ENCODE assay signal across 17 mouse cellular contexts in genomic region chr2:142055576-142055975, GRCm38 (mm10).
DNase-seq lines count a peak whose midpoint lies in the region; ATAC-seq and TF ChIP-seq lines count a peak whose summit lies in the region.
"Had no signal": no experiment of that assay in that cellular context is flagged by ENCODE, and none has a peak within 500 bp of the region (broad histone marks: within the 10 kb centered on the region; RNA-seq: fewer than 3 reads in every experiment).

No protein-coding gene starts in this region.

- H3K27ac ChIP-seq in forebrain, embryonic 15.5 days (replicated peaks), result peak overlapping the region; percentile 42; the same call in 1 of the 2 replicates
- no peak overlapping the region for H3K27ac ChIP-seq in forebrain, embryonic 12.5 days
- no peak overlapping the region for H3K27ac ChIP-seq in forebrain, postnatal 0 days (ENCODE audit: low read depth, low read length)
- no peak overlapping the region for H3K27ac ChIP-seq in forebrain, embryonic 13.5 days
- H3K27ac ChIP-seq: embryonic facial prominence, embryonic 10.5 days; embryonic facial prominence, embryonic 12.5 days had no signal

- no peak overlapping the region for H3K9ac ChIP-seq in forebrain, embryonic 15.5 days (replicated peaks)
- H3K9ac ChIP-seq in forebrain, embryonic 12.5 days, result no peak overlapping the region
- no peak overlapping the region for H3K9ac ChIP-seq in forebrain, postnatal 0 days
- no peak overlapping the region for H3K9ac ChIP-seq in forebrain, embryonic 13.5 days
- H3K9ac ChIP-seq: embryonic facial prominence, embryonic 12.5 days had no signal

- no peak for ATAC-seq in forebrain, embryonic 15.5 days (replicated peaks)
- ATAC-seq in forebrain, embryonic 12.5 days (ENCODE audit: low FRiP score), result no peak
- peak; percentile 9; the same call in 1 of the 2 replicates for ATAC-seq in forebrain, postnatal 0 days
- ATAC-seq in forebrain, embryonic 13.5 days, result no peak

- no peaks in the 10 kb centered on the region for H3K36me3 ChIP-seq in forebrain, embryonic 15.5 days
- H3K36me3 ChIP-seq in forebrain, embryonic 12.5 days (replicated peaks), result no peaks in the 10 kb centered on the region
- no peaks in the 10 kb centered on the region for H3K36me3 ChIP-seq in forebrain, postnatal 0 days (ENCODE audit: insufficient read depth)
- no peaks in the 10 kb centered on the region for H3K36me3 ChIP-seq in forebrain, embryonic 13.5 days (ENCODE audit: poor library complexity, severe bottlenecking)
- H3K36me3 ChIP-seq: embryonic facial prominence, embryonic 10.5 days; embryonic facial prominence, embryonic 12.5 days had no signal

- no peaks in the 10 kb centered on the region for H3K27me3 ChIP-seq in forebrain, embryonic 15.5 days
- no peaks in the 10 kb centered on the region for H3K27me3 ChIP-seq in forebrain, embryonic 12.5 days
- no peaks in the 10 kb centered on the region for H3K27me3 ChIP-seq in forebrain, postnatal 0 days (ENCODE audit: insufficient read depth, low read length)
- H3K27me3 ChIP-seq in forebrain, embryonic 13.5 days, result no peaks in the 10 kb centered on the region
- H3K27me3 ChIP-seq: embryonic facial prominence, embryonic 12.5 days had no signal

- no peaks in the 10 kb centered on the region for H3K9me3 ChIP-seq in forebrain, embryonic 15.5 days
- H3K9me3 ChIP-seq in forebrain, embryonic 12.5 days, result no peaks in the 10 kb centered on the region
- no peaks in the 10 kb centered on the region for H3K9me3 ChIP-seq in forebrain, postnatal 0 days (ENCODE audit: low read length)
- no peaks in the 10 kb centered on the region for H3K9me3 ChIP-seq in forebrain, embryonic 13.5 days (replicated peaks)
- H3K9me3 ChIP-seq: embryonic facial prominence, embryonic 10.5 days; embryonic facial prominence, embryonic 12.5 days had no signal

- peak; percentile 50 for DNase-seq in forebrain, postnatal 0 days
- DNase-seq in right cerebral cortex, postnatal 10 days (ENCODE audit: low spot score in 2 of 2), result peak; percentile 26 to 32
- no peak for DNase-seq in right cerebral cortex, postnatal 14 days
- peak; percentile 60 for DNase-seq in brain, embryonic 14.5 days (ENCODE audit: low read depth)
- no peak for DNase-seq in yolk sac, embryonic 10.5 days (ENCODE audit: low spot score)
- DNase-seq: adrenal gland, adult 2 months; adrenal gland, postnatal 10 days; adrenal gland, postnatal 25 days; cerebellum, adult 11-12 months; cerebellum, adult 2 months; cerebellum, adult 9-10 months; cerebellum, postnatal 25 days had no signal

- no peak for TF ChIP-seq POLR2A in brain, embryonic 14.5 days (IDR thresholded peaks at IDR 0.05; ENCODE audit: borderline replicate concordance, extremely low read depth, insufficient read depth, insufficient read length, poor library complexity, severe bottlenecking)

- H3K4me3 ChIP-seq in forebrain, embryonic 15.5 days, result no peak overlapping the region
- H3K4me3 ChIP-seq in forebrain, embryonic 12.5 days (replicated peaks), result no peak overlapping the region
- no peak overlapping the region for H3K4me3 ChIP-seq in forebrain, postnatal 0 days (ENCODE audit: low read depth, low read length)
- H3K4me3 ChIP-seq in forebrain, embryonic 13.5 days, result no peak overlapping the region
- H3K4me3 ChIP-seq: embryonic facial prominence, embryonic 10.5 days; embryonic facial prominence, embryonic 12.5 days had no signal

- WGBS in forebrain, embryonic 15.5 days, result 66% methylated on average over 6 of the region's 6 CpGs
- 84% methylated on average over 6 of the region's 6 CpGs for WGBS in forebrain, embryonic 12.5 days
- WGBS in forebrain, postnatal 0 days, result 58% methylated on average over 6 of the region's 6 CpGs
- WGBS in forebrain, embryonic 13.5 days, result 77% methylated on average over 6 of the region's 6 CpGs

- peaks cover 21% of the 10 kb centered on the region for H3K4me1 ChIP-seq in forebrain, embryonic 15.5 days
- peaks cover 13% of the 10 kb centered on the region for H3K4me1 ChIP-seq in forebrain, embryonic 12.5 days
- H3K4me1 ChIP-seq in forebrain, postnatal 0 days (ENCODE audit: insufficient read depth), result no peaks in the 10 kb centered on the region
- peaks cover 16% of the 10 kb centered on the region for H3K4me1 ChIP-seq in forebrain, embryonic 13.5 days

- TF ChIP-seq CTCF in forebrain, postnatal 0 days (IDR thresholded peaks at IDR 0.05; ENCODE audit: low read depth), result no peak
- TF ChIP-seq CTCF in brain, embryonic 14.5 days (IDR thresholded peaks at IDR 0.05; ENCODE audit: borderline replicate concordance, extremely low read depth, insufficient read depth, insufficient read length), result no peak

- H3K4me2 ChIP-seq in forebrain, embryonic 15.5 days (replicated peaks), result no peak overlapping the region
- H3K4me2 ChIP-seq in forebrain, embryonic 12.5 days, result no peak overlapping the region
- H3K4me2 ChIP-seq in forebrain, postnatal 0 days (ENCODE audit: low read depth), result no peak overlapping the region
- H3K4me2 ChIP-seq in forebrain, embryonic 13.5 days, result no peak overlapping the region
- H3K4me2 ChIP-seq: embryonic facial prominence, embryonic 12.5 days had no signal

Comparison
In these comparisons a context has a peak if more than half of its experiments do, and no peak if none do; other contexts are left out.
1. DNase-seq: peak in forebrain, postnatal 0 days (single experiment), right cerebral cortex, postnatal 10 days (2 of 2) and brain, embryonic 14.5 days (single experiment); none in right cerebral cortex, postnatal 14 days (single experiment) and yolk sac, embryonic 10.5 days (single experiment).